Mouse (Mus musculus) neural tube, embryonic 15.5 days (tissue): ENCODE data around the gene Ddx54. TPM values are rescaled to one million over a fixed set of nuclear protein-coding genes. Genes with fewer than 3 reads are reported as not detected.

Source experiments
- ATAC-seq: fragments of 200-750 bp; cut with Nextera tagmentation; 2 replicates; pipeline ENCODE4 v1.8.0; 2017; ENCODE audit warnings: mild to moderate bottlenecking, moderate TSS enrichment, moderate library complexity; ENCODE audit not compliant: low FRiP score
- H3K27ac ChIP-seq: fragments of 300-500 bp; sonication (generic); replicated peaks from 2 replicates; pipeline ENCODE4 v1.5.1; 2015; ENCODE audit warnings: mild to moderate bottlenecking, inconsistent platforms
- H3K27me3 ChIP-seq: fragments of 300-500 bp; sonication (generic); replicated peaks from 2 replicates; pipeline ENCODE4 v1.6.1; 2015; ENCODE audit warnings: inconsistent platforms
- H3K36me3 ChIP-seq: fragments of 300-500 bp; sonication (generic); 2 replicates; pipeline ENCODE4 v1.6.1; 2015; ENCODE audit warnings: inconsistent platforms
- H3K4me1 ChIP-seq: fragments of 300-500 bp; sonication (generic); 2 replicates; pipeline ENCODE4 v1.6.1; 2015; ENCODE audit warnings: inconsistent platforms
- H3K4me2 ChIP-seq: fragments of 300-500 bp; sonication (generic); 2 replicates; pipeline ENCODE4 v1.6.1; 2015; ENCODE audit warnings: inconsistent platforms, mild to moderate bottlenecking, moderate library complexity
- H3K4me3 ChIP-seq: fragments of 300-500 bp; sonication (generic); replicated peaks from 2 replicates; pipeline ENCODE4 v1.5.1; 2015; ENCODE audit warnings: mild to moderate bottlenecking, inconsistent platforms
- H3K9ac ChIP-seq: fragments of 300-500 bp; sonication (generic); replicated peaks from 2 replicates; pipeline ENCODE4 v1.6.1; 2015; ENCODE audit warnings: mild to moderate bottlenecking, inconsistent platforms
- H3K9me3 ChIP-seq: fragments of 300-500 bp; sonication (generic); replicated peaks from 2 replicates; pipeline ENCODE4 v1.6.1; 2016; ENCODE audit warnings: inconsistent platforms
- WGBS: fragments of 180-500 bp; shearing (Covaris S2); methylation state at CpG from one replicate; pipeline ENCODE4 v1.1.7; 2015; ENCODE audit warnings: mixed read lengths; 5-methylcytosine and 5-hydroxymethylcytosine counted together
- polyA plus RNA-seq: library from polyadenylated mRNA; unstranded; fragments of >200 nt; fragmentation: Nextera tagmentation; extraction: Ambion mirVana; gene quantifications from 2 replicates; pipeline ENCODE4 v1.2.1, GENCODE M21; 2015

Ddx54 gene
- polyA plus RNA-seq, 1 experiment from 2014 or later, result 35.7 TPM

DNA sequence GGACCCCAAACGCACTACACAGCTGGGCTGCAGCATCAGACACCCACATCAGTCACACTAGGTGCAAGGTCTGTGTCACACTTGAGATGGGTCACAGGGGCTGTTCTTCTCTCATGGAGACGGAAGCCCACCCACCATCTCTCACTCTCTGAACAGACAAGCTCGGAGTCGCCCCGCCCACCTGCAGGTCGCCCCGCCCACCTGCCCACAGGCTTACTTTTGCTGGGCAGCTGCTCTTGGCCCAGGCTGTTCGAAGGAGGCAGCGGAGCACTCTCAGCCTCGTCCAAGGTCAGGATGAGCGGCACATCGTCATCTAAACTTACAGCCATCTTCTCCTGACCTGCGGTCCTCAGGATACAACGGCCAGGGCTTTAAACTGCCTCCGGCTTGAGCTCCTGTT lies 27.6 kb upstream of the Ddx54 start:
- H3K9ac ChIP-seq, result no peak overlapping the region
- 41% methylated on average over 15 of the region's 15 CpGs for WGBS

DNA sequence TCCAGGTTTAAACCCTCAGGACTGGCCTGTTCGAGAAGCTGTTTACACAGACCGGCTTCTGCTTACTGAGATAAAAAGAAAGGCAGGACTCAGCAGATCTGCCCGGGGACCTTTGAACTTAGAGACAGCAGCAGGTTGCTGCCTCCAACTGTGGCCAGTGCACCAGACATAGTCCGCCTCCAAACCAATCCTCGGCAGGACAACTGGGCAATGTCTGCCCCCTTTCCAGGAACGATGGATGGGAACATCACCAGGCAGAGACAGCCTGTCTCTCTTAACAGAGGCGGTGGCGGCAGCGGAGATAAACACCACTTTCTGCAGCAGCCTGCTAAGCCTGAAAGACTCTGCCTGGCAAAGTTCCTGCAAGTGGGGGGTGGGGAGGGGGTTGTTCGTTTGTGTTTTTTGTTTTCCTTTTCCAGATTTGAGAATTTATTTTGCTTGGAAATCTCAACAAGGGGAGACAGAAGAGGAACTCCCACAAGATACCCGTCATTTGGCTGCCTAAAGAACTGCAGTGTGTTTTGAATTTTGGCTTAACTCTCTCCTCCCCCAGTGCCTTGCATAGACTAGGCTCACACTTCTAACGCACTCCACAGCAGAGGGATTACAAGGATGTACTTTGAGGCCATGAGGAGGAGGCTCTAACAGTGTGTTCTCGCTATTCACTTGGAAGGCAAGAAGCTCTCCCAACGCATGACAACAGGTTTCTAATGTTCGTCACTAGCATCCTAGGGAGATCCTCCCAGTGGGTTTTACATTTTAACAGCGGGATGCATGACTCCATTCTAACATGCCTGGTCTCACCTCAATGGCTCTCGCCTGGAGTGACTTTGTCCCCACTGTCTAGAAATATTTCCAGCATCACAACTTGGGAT lies 25.6 kb upstream of the Ddx54 start:
- H3K36me3 ChIP-seq, result peaks cover 11% of the 10 kb centered on the region; the same call in 1 of the 2 replicates
- 16% methylated on average over 17 of the region's 17 CpGs for WGBS
- peaks cover 41% of the 10 kb centered on the region for H3K4me1 ChIP-seq

More for the DNA sequence above, 27.6 kb upstream of the Ddx54 start:
- 0 out of 2 replicates have a peak overlapping the region, but pooled peaks have one; percentile 9 for H3K4me2 ChIP-seq
- H3K9me3 ChIP-seq, result no peaks in the 10 kb centered on the region
- peaks cover 51% of the 10 kb centered on the region for H3K4me1 ChIP-seq
- H3K36me3 ChIP-seq, result peaks cover 11% of the 10 kb centered on the region; the same call in 1 of the 2 replicates
- no peak overlapping the region for H3K27ac ChIP-seq
- no peak for ATAC-seq
- no peaks in the 10 kb centered on the region for H3K27me3 ChIP-seq
- H3K4me3 ChIP-seq, result no peak overlapping the region

DNA sequence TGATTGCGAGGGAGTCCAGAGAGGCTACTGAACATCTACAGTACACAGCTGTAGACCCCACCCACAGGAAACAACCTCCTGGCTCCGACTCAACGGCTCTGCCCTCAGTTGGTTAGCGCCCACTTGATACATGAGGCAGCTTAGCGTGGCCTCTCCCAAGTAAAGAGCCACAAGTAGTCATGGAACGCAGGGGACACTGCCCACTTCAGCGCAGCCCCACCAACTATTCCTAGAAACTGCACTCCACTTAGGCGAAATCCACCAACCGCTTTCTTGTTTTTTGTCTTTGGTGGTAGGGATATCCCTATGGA lies 25.0 kb upstream of the Ddx54 start:
- H3K4me3 ChIP-seq, result peak overlapping the region; percentile 92
- peak overlapping the region; percentile 97 for H3K4me2 ChIP-seq
- peaks cover 11% of the 10 kb centered on the region; the same call in 1 of the 2 replicates for H3K36me3 ChIP-seq
- H3K27me3 ChIP-seq, result no peaks in the 10 kb centered on the region
- no peak for ATAC-seq
- H3K9me3 ChIP-seq, result no peaks in the 10 kb centered on the region
- peak overlapping the region; percentile 93 for H3K9ac ChIP-seq
- peaks cover 37% of the 10 kb centered on the region for H3K4me1 ChIP-seq
- peak overlapping the region; percentile 88 for H3K27ac ChIP-seq
- WGBS, result 34% methylated on average over 9 of the region's 9 CpGs

More for the DNA sequence above, 25.6 kb upstream of the Ddx54 start:
- Histone ChIP-seq H3K27me3 (no peaks in the 10 kb centered on the region), H3K9ac (peak overlapping the region; percentile 93), H3K4me2 (peak overlapping the region; percentile 97), H3K4me3 (peak overlapping the region; percentile 92), H3K27ac (peak overlapping the region; percentile 88), H3K9me3 (no peaks in the 10 kb centered on the region)
- no peak for ATAC-seq

DNA sequence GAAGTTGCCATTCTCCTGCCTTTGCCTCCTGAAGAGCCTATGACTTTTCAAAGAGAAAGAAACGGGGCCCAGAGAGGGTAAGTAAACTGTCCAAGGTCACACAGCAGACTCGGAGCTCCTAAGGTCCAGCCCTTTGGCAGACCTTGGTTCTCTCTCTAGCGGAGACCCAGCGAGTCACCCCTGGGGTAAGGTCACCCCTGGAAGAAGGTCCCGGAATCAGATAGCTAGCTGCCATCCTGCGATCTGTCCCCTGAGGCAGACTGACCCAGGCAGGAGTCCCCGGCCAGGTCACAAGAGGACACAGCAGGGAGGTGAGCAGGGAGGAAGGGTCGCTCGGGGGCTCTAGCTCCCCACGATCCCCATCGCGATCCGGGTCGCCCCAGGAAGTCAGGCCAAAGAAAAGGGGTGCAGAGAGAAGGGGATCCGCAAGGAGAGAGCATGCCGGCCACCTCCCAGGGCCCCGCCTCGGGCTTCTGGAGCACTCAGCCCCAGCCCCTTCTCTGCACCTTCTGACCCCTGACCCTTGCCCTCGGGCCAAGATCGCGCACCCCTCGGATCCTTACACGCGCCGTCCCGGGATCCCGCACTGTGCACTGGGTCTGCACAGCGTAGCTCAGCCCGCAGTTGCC lies 24.5 kb upstream of the Ddx54 start:
- H3K9ac ChIP-seq, result peak overlapping the region; percentile 93
- peak; percentile 3; the same call in 1 of the 2 replicates for ATAC-seq
- peak overlapping the region; percentile 88 for H3K27ac ChIP-seq

DNA sequence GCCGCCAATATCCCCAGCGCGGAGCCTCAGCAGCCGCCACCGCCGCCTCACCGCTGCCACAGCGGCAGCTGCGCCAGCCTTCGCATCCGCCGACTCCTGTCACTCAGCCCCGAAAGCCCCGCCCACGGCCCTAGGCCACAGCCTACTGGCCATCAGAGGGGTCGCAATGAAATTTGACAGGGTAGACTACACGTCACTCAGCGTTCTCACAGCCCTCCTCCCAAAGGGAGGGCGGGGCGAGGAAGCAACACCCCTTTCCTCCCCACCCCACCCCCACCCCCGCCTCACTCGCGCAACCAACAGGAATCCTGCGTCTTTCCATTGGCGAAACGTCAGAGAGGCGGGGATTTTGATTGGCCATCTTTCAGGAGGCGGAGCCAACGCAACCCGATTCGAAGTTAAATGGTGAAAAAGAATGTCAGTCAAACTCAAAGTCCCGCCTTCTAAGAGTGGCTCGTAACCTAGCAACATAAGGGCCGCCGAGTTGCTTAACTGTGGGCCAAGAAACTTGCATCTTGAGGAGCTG lies 23.9 kb upstream of the Ddx54 start, which contains the start of the genes Tpcn1 and Iqcd:
TSS of gene Tpcn1 (minus strand) at position 105 of the 526 bp plus-strand sequence.
TSS of gene Iqcd (plus strand) at position 448 of the 526 bp plus-strand sequence.
- ATAC-seq, result peak; percentile 98

More for the DNA sequence above, 24.5 kb upstream of the Ddx54 start:
- no peaks in the 10 kb centered on the region for H3K9me3 ChIP-seq
- WGBS, result 3% methylated on average over 29 of the region's 29 CpGs
- H3K27me3 ChIP-seq, result no peaks in the 10 kb centered on the region
- peak overlapping the region; percentile 97 for H3K4me2 ChIP-seq
- H3K4me1 ChIP-seq, result peaks cover 37% of the 10 kb centered on the region
- peaks cover 8% of the 10 kb centered on the region; the same call in 1 of the 2 replicates for H3K36me3 ChIP-seq
- H3K4me3 ChIP-seq, result peak overlapping the region; percentile 92

DNA sequence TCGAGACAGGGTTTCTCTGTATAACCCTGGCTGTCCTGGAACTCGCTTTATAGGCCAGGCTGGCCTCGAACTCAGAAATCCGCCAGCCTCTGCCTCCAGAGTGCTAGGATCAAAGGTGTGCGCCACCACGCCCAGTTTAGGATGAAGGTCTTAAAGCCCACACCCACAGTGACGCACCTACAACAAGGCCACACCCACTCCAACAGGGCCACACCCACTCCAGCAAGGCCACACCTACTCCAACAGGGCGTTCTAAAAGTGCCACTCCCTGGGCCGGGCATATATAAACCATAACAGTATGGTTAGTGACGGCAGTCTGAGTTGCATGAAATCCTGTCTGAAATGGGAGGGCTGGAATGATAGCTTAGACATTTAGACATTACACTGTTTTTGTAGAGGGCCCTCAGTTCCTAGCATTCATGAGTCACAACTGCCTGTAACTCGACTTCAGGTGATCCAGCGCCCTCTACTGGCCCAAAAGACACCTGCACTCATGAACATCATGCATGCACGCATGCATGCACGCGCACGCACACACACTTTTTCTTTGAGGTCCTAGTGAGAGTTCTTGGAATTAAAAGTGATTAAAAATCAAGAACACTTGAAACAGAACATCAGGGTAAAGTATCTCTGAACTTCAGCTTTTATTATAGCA lies 22.1 kb upstream of the Ddx54 start:
- Histone ChIP-seq H3K4me2 (no peak overlapping the region), H3K9me3 (no peaks in the 10 kb centered on the region), H3K36me3 (no peaks in the 10 kb centered on the region), H3K27ac (no peak overlapping the region), H3K9ac (no peak overlapping the region), H3K4me1 (peaks cover 28% of the 10 kb centered on the region), H3K4me3 (no peak overlapping the region), H3K27me3 (no peaks in the 10 kb centered on the region)
- ATAC-seq, result no peak
- 79% methylated on average over 16 of the region's 16 CpGs for WGBS

More for the DNA sequence above, 23.9 kb upstream of the Ddx54 start, which contains the start of the genes Tpcn1 and Iqcd:
- Histone ChIP-seq H3K9me3 (no peaks in the 10 kb centered on the region), H3K27ac (peak within 1 kb of the TSS; percentile 88), H3K4me2 (peak within 1 kb of the TSS; percentile 97), H3K27me3 (no peaks in the 10 kb centered on the region), H3K9ac (peak within 1 kb of the TSS; percentile 93), H3K4me3 (peak within 1 kb of the TSS; percentile 92), H3K4me1 (peaks cover 35% of the 10 kb centered on the region), H3K36me3 (0 out of 2 replicates have a peak, but pooled peaks cover 4% of the 10 kb centered on the region)
- under 1% methylated on average over 34 of the region's 35 CpGs for WGBS

- Histone ChIP-seq H3K27me3 (no peaks in the 10 kb centered on the region), H3K4me2 (no peak overlapping the region), H3K9ac (no peak overlapping the region), H3K9me3 (no peaks in the 10 kb centered on the region), H3K4me1 (peaks cover 15% of the 10 kb centered on the region), H3K27ac (no peak overlapping the region), H3K36me3 (no peaks in the 10 kb centered on the region), H3K4me3 (no peak overlapping the region)
- 74% methylated on average over 7 of the region's 7 CpGs for WGBS
- ATAC-seq, result no peak
Measured at GRCm38 (mm10) chr5:120592141-120592540, 20.4 kb upstream of the Ddx54 start.

DNA sequence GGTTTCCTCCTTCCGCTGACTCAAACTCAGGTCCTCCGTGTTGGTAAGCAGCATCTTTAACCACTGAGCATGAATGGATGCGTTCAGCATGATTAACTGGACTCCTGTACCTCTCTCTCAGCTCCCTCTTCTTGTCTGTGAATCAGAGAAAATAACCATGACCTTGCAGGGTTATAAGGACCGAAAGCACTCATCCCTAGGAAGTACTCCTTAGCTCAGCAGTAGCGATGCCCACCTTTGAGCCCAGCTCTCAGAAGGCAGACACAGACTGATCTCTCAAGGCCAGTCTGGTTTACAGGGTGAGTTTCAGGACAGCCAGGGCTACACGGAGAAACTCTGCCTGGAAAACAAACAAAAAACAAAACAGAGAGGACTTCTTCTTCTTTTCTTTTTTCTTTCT lies 18.1 kb upstream of the Ddx54 start:
- Histone ChIP-seq H3K4me2 (no peak overlapping the region), H3K4me1 (no peaks in the 10 kb centered on the region), H3K4me3 (no peak overlapping the region), H3K9me3 (no peaks in the 10 kb centered on the region), H3K27me3 (no peaks in the 10 kb centered on the region), H3K9ac (no peak overlapping the region), H3K27ac (no peak overlapping the region), H3K36me3 (no peaks in the 10 kb centered on the region)
- WGBS, result 80% methylated on average over 6 of the region's 6 CpGs
- ATAC-seq, result no peak

- Histone ChIP-seq H3K27me3 (no peaks in the 10 kb centered on the region), H3K36me3 (no peaks in the 10 kb centered on the region), H3K9me3 (no peaks in the 10 kb centered on the region), H3K4me3 (no peak overlapping the region), H3K4me1 (no peaks in the 10 kb centered on the region), H3K4me2 (no peak overlapping the region), H3K9ac (no peak overlapping the region), H3K27ac (no peak overlapping the region)
- WGBS, result 92% methylated on average over 6 of the region's 6 CpGs
- ATAC-seq, result no peak
Measured at GRCm38 (mm10) chr5:120599625-120600024, 12.9 kb upstream of the Ddx54 start.

DNA sequence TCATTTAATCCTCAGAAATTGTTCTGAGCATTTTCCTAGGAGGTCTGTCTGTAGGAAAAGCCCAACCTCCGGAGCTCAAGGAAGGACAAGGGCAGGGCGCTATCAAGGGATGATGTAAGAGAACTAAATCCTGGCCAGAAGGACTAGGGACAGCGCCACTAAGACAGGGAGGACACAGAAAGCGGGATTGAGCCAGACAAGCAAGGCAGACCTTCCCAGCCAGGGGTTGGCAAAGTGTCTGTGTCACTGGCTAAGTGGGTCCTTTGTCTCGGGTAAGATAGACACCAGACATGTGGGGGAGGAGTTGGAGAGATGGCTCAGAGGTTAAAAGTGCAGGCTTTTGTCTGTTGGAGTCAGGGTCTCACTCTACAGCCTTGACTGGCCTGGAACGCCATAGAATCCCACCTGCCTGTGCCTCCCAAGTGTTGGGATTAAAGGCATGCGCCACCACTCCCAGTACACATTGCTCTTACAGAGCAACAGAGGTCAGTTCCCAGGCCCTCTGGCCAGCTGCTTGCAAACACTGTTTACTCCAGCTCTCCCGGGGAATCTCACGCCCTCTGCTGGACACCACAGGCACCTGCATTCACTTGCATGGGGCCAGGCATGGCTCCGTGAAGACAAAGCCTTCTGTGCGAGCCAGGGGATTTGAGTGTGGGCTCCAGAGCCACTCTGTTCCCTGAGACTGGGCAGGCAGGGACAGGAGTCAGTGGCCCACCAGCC lies 11.4 kb upstream of the Ddx54 start:
- Histone ChIP-seq H3K4me2 (no peak overlapping the region), H3K27ac (no peak overlapping the region), H3K9ac (no peak overlapping the region), H3K4me3 (no peak overlapping the region), H3K36me3 (no peaks in the 10 kb centered on the region), H3K4me1 (peaks cover 5% of the 10 kb centered on the region), H3K9me3 (no peaks in the 10 kb centered on the region), H3K27me3 (no peaks in the 10 kb centered on the region)
- 48% methylated on average over 11 of the region's 11 CpGs for WGBS
- no peak for ATAC-seq

DNA sequence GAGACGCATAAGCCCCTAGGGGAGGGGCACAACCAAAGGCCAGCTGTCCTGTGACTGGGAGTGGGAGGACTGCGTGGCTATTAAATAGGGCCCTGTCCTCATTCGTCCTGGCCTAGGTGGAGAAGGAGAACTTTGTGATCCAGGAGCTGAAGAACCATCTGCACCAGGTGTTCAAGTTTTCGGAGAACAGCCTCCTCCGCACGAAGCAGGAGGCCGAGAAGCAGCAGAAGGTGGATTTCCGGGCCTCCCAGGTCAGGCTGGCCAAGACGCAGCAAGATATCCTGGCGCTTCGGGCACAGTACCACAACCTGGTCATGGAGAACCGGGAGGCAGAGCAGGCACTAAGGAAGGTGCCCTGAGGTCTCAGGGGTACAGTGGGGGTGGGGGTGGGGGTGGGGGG lies 10.3 kb upstream of the Ddx54 start:
- no peak overlapping the region for H3K9ac ChIP-seq
- no peak overlapping the region for H3K27ac ChIP-seq
- no peak for ATAC-seq
- peaks cover 5% of the 10 kb centered on the region for H3K4me1 ChIP-seq
- WGBS, result 93% methylated on average over 12 of the region's 12 CpGs
- no peaks in the 10 kb centered on the region for H3K9me3 ChIP-seq
- no peaks in the 10 kb centered on the region for H3K27me3 ChIP-seq
- H3K36me3 ChIP-seq, result no peaks in the 10 kb centered on the region
- no peak overlapping the region for H3K4me3 ChIP-seq
- H3K4me2 ChIP-seq, result no peak overlapping the region
